ENCODE assay signal across 9 mouse cellular contexts in the genomic region with DNA sequence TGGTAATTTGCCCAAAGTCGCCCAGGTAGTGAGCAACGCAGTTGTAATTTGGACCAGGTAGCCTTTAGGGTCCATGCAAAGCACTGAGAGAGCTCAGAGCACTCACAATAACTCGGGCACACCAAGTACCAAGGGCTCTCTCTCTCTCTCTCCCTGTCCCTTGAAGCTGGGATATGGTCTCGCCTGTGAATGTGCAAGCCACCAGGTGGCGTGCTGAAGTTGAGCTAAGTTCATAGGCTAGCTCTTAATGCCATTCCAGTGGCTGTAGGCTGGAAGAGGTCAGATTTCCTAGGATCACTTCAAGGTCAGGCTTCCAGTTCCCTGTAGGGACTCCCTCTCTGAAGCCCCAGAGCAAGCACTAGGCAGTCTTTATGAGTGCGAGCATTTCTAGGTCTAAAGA.
A peak's percentile ranks its signal among the peaks of the same experiment; 100 is the strongest.
DNase-seq lines count a peak whose midpoint lies in the region; ATAC-seq and TF ChIP-seq lines count a peak whose summit lies in the region.
"Had no signal": no experiment of that assay in that cellular context is flagged by ENCODE, and none has a peak within 500 bp of the region (broad histone marks: within the 10 kb centered on the region; RNA-seq: fewer than 3 reads in every experiment).

No protein-coding gene starts in this region.

- no peak overlapping the region for H3K27ac ChIP-seq in midbrain, postnatal 0 days (ENCODE audit: low read depth, low read length)
- no peak overlapping the region for H3K27ac ChIP-seq in midbrain, embryonic 16.5 days (ENCODE audit: low read length)
- no peak overlapping the region for H3K27ac ChIP-seq in embryonic facial prominence, embryonic 14.5 days (replicated peaks; ENCODE audit: low read depth, low read length)
- no peak overlapping the region for H3K27ac ChIP-seq in forebrain, embryonic 11.5 days (ENCODE audit: low read depth, low read length)
- H3K27ac ChIP-seq: embryonic facial prominence, embryonic 15.5 days had no signal

- no peaks in the 10 kb centered on the region for H3K36me3 ChIP-seq in midbrain, postnatal 0 days (ENCODE audit: insufficient read depth, low read length)
- no peaks in the 10 kb centered on the region for H3K36me3 ChIP-seq in midbrain, embryonic 16.5 days (ENCODE audit: control insufficient read depth, insufficient read depth, low read length)
- no peaks in the 10 kb centered on the region for H3K36me3 ChIP-seq in embryonic facial prominence, embryonic 14.5 days (ENCODE audit: control insufficient read depth, insufficient read depth, low read length)
- H3K36me3 ChIP-seq in forebrain, embryonic 11.5 days (ENCODE audit: control insufficient read depth, insufficient read depth, low read length) = no peaks in the 10 kb centered on the region
- H3K36me3 ChIP-seq: embryonic facial prominence, embryonic 15.5 days had no signal

- H3K4me2 ChIP-seq in midbrain, postnatal 0 days (ENCODE audit: low read depth, low read length, poor library complexity, severe bottlenecking) = no peak overlapping the region
- no peak overlapping the region for H3K4me2 ChIP-seq in midbrain, embryonic 16.5 days (ENCODE audit: low read length)
- no peak overlapping the region for H3K4me2 ChIP-seq in embryonic facial prominence, embryonic 14.5 days (ENCODE audit: low read depth, low read length)
- no peak overlapping the region for H3K4me2 ChIP-seq in forebrain, embryonic 11.5 days (ENCODE audit: low read depth, low read length, severe bottlenecking)
- H3K4me2 ChIP-seq: embryonic facial prominence, embryonic 15.5 days had no signal

- DNase-seq in midbrain, postnatal 0 days (ENCODE audit: low spot score) = peak; percentile 29
- DNase-seq in adrenal gland, postnatal 10 days = peak; percentile 81
- DNase-seq in embryonic facial prominence, embryonic 14.5 days (ENCODE audit: low spot score) = peak; percentile 60
- peak; percentile 71 for DNase-seq in kidney, adult 11 months
- DNase-seq in left cerebral cortex, postnatal 25 days (ENCODE audit: low spot score in 2 of 2) = peak; percentile 38 to 67
- peak; percentile 68 for DNase-seq in ovary, postnatal 36 days (ENCODE audit: low spot score)
- no peak for DNase-seq in forebrain, embryonic 11.5 days (ENCODE audit: low spot score)

- TF ChIP-seq CTCF in midbrain, postnatal 0 days (IDR thresholded peaks at IDR 0.05) = peak; percentile 66

- H3K9ac ChIP-seq in midbrain, postnatal 0 days (replicated peaks; ENCODE audit: low read length, poor library complexity, severe bottlenecking) = no peak overlapping the region
- H3K9ac ChIP-seq in midbrain, embryonic 16.5 days (ENCODE audit: low read depth, low read length) = no peak overlapping the region
- H3K9ac ChIP-seq in embryonic facial prominence, embryonic 14.5 days (ENCODE audit: low read depth, low read length) = no peak overlapping the region
- H3K9ac ChIP-seq in forebrain, embryonic 11.5 days (ENCODE audit: low read length) = no peak overlapping the region
- H3K9ac ChIP-seq: embryonic facial prominence, embryonic 15.5 days had no signal

- no peaks in the 10 kb centered on the region for H3K4me1 ChIP-seq in midbrain, postnatal 0 days (ENCODE audit: insufficient read depth, low read length)
- no peaks in the 10 kb centered on the region for H3K4me1 ChIP-seq in midbrain, embryonic 16.5 days (ENCODE audit: control insufficient read depth, insufficient read depth, low read length)
- H3K4me1 ChIP-seq in embryonic facial prominence, embryonic 14.5 days (ENCODE audit: control insufficient read depth, insufficient read depth, low read length) = no peaks in the 10 kb centered on the region
- H3K4me1 ChIP-seq in forebrain, embryonic 11.5 days (replicated peaks; ENCODE audit: control insufficient read depth, insufficient read depth, low read length) = no peaks in the 10 kb centered on the region

- intact Hi-C loops in left cerebral cortex, postnatal 25 days (cut with DNase I) = loop anchor here (1.0 kb wide), 1 partner anchor 79 kb away; no protein-coding TSS in a partner anchor

- H3K27me3 ChIP-seq in midbrain, postnatal 0 days (ENCODE audit: insufficient read depth, low read length) = no peaks in the 10 kb centered on the region
- H3K27me3 ChIP-seq in midbrain, embryonic 16.5 days (ENCODE audit: control insufficient read depth, insufficient read depth, low read depth, low read length) = no peaks in the 10 kb centered on the region
- H3K27me3 ChIP-seq in embryonic facial prominence, embryonic 14.5 days (replicated peaks; ENCODE audit: control insufficient read depth, insufficient read depth, low read length) = no peaks in the 10 kb centered on the region
- no peaks in the 10 kb centered on the region for H3K27me3 ChIP-seq in forebrain, embryonic 11.5 days (ENCODE audit: control insufficient read depth, insufficient read depth, low read length)
- H3K27me3 ChIP-seq: embryonic facial prominence, embryonic 15.5 days had no signal

- 31% methylated on average over 6 of the region's 6 CpGs for WGBS in midbrain, postnatal 0 days
- WGBS in midbrain, embryonic 16.5 days = 33% methylated on average over 6 of the region's 6 CpGs
- 24% methylated on average over 6 of the region's 6 CpGs for WGBS in embryonic facial prominence, embryonic 14.5 days
- WGBS in forebrain, embryonic 11.5 days = 26% methylated on average over 6 of the region's 6 CpGs

- no peak for ATAC-seq in midbrain, postnatal 0 days (ENCODE audit: low FRiP score)
- no peak for ATAC-seq in midbrain, embryonic 16.5 days
- no peak for ATAC-seq in embryonic facial prominence, embryonic 14.5 days (ENCODE audit: low read depth)
- ATAC-seq in forebrain, embryonic 11.5 days (replicated peaks; ENCODE audit: low FRiP score) = no peak

- no peak overlapping the region for H3K4me3 ChIP-seq in midbrain, postnatal 0 days (ENCODE audit: low read depth, low read length)
- no peak overlapping the region for H3K4me3 ChIP-seq in midbrain, embryonic 16.5 days (ENCODE audit: low read depth, low read length)
- H3K4me3 ChIP-seq in embryonic facial prominence, embryonic 14.5 days (ENCODE audit: low read depth, low read length) = no peak overlapping the region
- no peak overlapping the region for H3K4me3 ChIP-seq in forebrain, embryonic 11.5 days (ENCODE audit: low read depth, low read length)
- H3K4me3 ChIP-seq: embryonic facial prominence, embryonic 15.5 days had no signal

- no peaks in the 10 kb centered on the region for H3K9me3 ChIP-seq in midbrain, postnatal 0 days (ENCODE audit: low read length)
- no peaks in the 10 kb centered on the region for H3K9me3 ChIP-seq in midbrain, embryonic 16.5 days (replicated peaks; ENCODE audit: control insufficient read depth, low read length, poor library complexity, severe bottlenecking)
- no peaks in the 10 kb centered on the region for H3K9me3 ChIP-seq in embryonic facial prominence, embryonic 14.5 days (ENCODE audit: control insufficient read depth, low read length)
- H3K9me3 ChIP-seq in forebrain, embryonic 11.5 days (ENCODE audit: control insufficient read depth, low read length) = no peaks in the 10 kb centered on the region
- H3K9me3 ChIP-seq: embryonic facial prominence, embryonic 15.5 days had no signal
